Mouse (Mus musculus) liver, embryonic 14.5 days (tissue): ENCODE data around the gene Gm17490.

Experiments
- CTCF ChIP-seq: IDR thresholded peaks from 2 replicates; pipeline ENCODE4 v1.5.1; 2016; ENCODE audit warnings: antibody characterized with exemption, low read depth, control low read depth
- EP300 ChIP-seq: IDR thresholded peaks from 2 replicates; pipeline ENCODE4 v1.6.1; 2016; ENCODE audit warnings: antibody characterized with exemption, low read depth

GRCm38 (mm10) chr2:11623726-11624125 is 2.3 kb downstream of the Gm17490 start:
- TF ChIP-seq EP300 = no peak
- TF ChIP-seq CTCF = no peak
